Mouse (Mus musculus): ENCODE results near the gene Serpinb7.

Serpinb7 gene

GRCm38 (mm10) chr1:107489577-107489976 lies 90.1 kb downstream of the Serpinb7 start:
- no peak for DNase-seq (ENCODE audit: low spot score)

- DNase-seq (ENCODE audit: low spot score) = no peak
These were observed 97.3 kb downstream of the Serpinb7 start for GRCm38 (mm10) chr1:107496789-107497188.

- no peak for DNase-seq (ENCODE audit: low spot score)
These were observed 102.6 kb downstream of the Serpinb7 start for GRCm38 (mm10) chr1:107502025-107502424.
